Mouse (Mus musculus) lung, embryonic 16.5 days (tissue): ENCODE results near the gene Vrk2. TPM values are rescaled to one million over a fixed set of nuclear protein-coding genes. Genes with fewer than 3 reads are reported as not detected.

Experiments used
- ATAC-seq: fragments of 200-750 bp; cut with Nextera tagmentation; 2 replicates; pipeline ENCODE4 v1.8.0; 2017; ENCODE audit warnings: low read depth, mild to moderate bottlenecking, moderate library complexity
- H3K27ac ChIP-seq: fragments of 300-500 bp; sonication (generic); 2 replicates; pipeline ENCODE4 v1.5.1; 2014; ENCODE audit warnings: mild to moderate bottlenecking, control low read depth, low read length
- H3K27me3 ChIP-seq: fragments of 300-500 bp; sonication (generic); 2 replicates; pipeline ENCODE4 v1.6.1; 2014; ENCODE audit warnings: low read depth, low read length, mixed read lengths; ENCODE audit not compliant: control insufficient read depth, insufficient read depth
- H3K36me3 ChIP-seq: fragments of 300-500 bp; sonication (generic); 2 replicates; pipeline ENCODE4 v1.6.1; 2014; ENCODE audit warnings: low read length; ENCODE audit not compliant: control insufficient read depth, insufficient read depth
- H3K4me1 ChIP-seq: fragments of 300-500 bp; sonication (generic); replicated peaks from 2 replicates; pipeline ENCODE4 v1.6.1; 2014; ENCODE audit warnings: low read length, mixed read lengths; ENCODE audit not compliant: control insufficient read depth, insufficient read depth
- H3K4me2 ChIP-seq: fragments of 300-500 bp; sonication (generic); 2 replicates; pipeline ENCODE4 v1.6.1; 2014; ENCODE audit warnings: low read depth, low read length, control low read depth
- H3K4me3 ChIP-seq: fragments of 300-500 bp; sonication (generic); 2 replicates; pipeline ENCODE4 v1.5.1; 2014; ENCODE audit warnings: mild to moderate bottlenecking, low read length, control low read depth
- H3K9ac ChIP-seq: fragments of 300-500 bp; sonication (generic); 2 replicates; pipeline ENCODE4 v1.6.1; 2014; ENCODE audit warnings: low read length, control low read depth
- H3K9me3 ChIP-seq: fragments of 300-500 bp; sonication (generic); 2 replicates; pipeline ENCODE4 v1.6.1; 2016; ENCODE audit warnings: low read length; ENCODE audit not compliant: control insufficient read depth
- WGBS: fragments of 180-500 bp; shearing (Covaris S2); extraction: QIAGEN DNeasy Blood & Tissue Kit; methylation state at CpG from one replicate; pipeline ENCODE4 v1.1.7; 2014; 5-methylcytosine and 5-hydroxymethylcytosine counted together
- polyA plus RNA-seq: library from polyadenylated mRNA; unstranded; fragments of >200 nt; fragmentation: Nextera tagmentation; extraction: Ambion mirVana; gene quantifications from 2 replicates; pipeline ENCODE4 v1.2.1, GENCODE M21; 2015

Vrk2 gene
- polyA plus RNA-seq, 1 experiment from 2014 or later, result 20.7 TPM

GRCm38 (mm10) chr11:26586367-26587183 is 7.2 kb downstream of the Vrk2 start:
- WGBS, result 78% methylated on average over 6 of the region's 6 CpGs
- no peak overlapping the region for H3K4me2 ChIP-seq
- H3K9ac ChIP-seq, result no peak overlapping the region
- no peaks in the 10 kb centered on the region for H3K4me1 ChIP-seq
- no peaks in the 10 kb centered on the region for H3K9me3 ChIP-seq
- H3K27me3 ChIP-seq, result no peaks in the 10 kb centered on the region
- no peak overlapping the region for H3K4me3 ChIP-seq
- no peak for ATAC-seq
- no peaks in the 10 kb centered on the region; the same call in none of the 2 replicates for H3K36me3 ChIP-seq
- no peak overlapping the region for H3K27ac ChIP-seq

- Histone ChIP-seq H3K27me3 (no peaks in the 10 kb centered on the region), H3K4me2 (no peak overlapping the region), H3K9me3 (no peaks in the 10 kb centered on the region), H3K4me1 (no peaks in the 10 kb centered on the region), H3K27ac (no peak overlapping the region), H3K36me3 (no peaks in the 10 kb centered on the region; the same call in 1 of the 2 replicates), H3K4me3 (no peak overlapping the region), H3K9ac (no peak overlapping the region)
- no peak for ATAC-seq
- WGBS, result 77% methylated on average over 17 of the region's 17 CpGs
Measured at GRCm38 (mm10) chr11:26585409-26586366, 8.1 kb downstream of the Vrk2 start.

GRCm38 (mm10) chr11:26551551-26551950 is 42.2 kb downstream of the Vrk2 start:
- Histone ChIP-seq H3K9ac (no peak overlapping the region), H3K9me3 (no peaks in the 10 kb centered on the region), H3K4me2 (no peak overlapping the region), H3K36me3 (0 out of 2 replicates have a peak, but pooled peaks cover 2% of the 10 kb centered on the region), H3K4me1 (no peaks in the 10 kb centered on the region), H3K27ac (no peak overlapping the region), H3K4me3 (no peak overlapping the region), H3K27me3 (no peaks in the 10 kb centered on the region)
- ATAC-seq, result no peak
- 58% methylated on average over 3 of the region's 3 CpGs for WGBS

- Histone ChIP-seq H3K9me3 (no peaks in the 10 kb centered on the region), H3K4me1 (no peaks in the 10 kb centered on the region), H3K4me2 (no peak overlapping the region), H3K27ac (no peak overlapping the region), H3K9ac (no peak overlapping the region), H3K36me3 (0 out of 2 replicates have a peak, but pooled peaks cover 3% of the 10 kb centered on the region), H3K27me3 (no peaks in the 10 kb centered on the region), H3K4me3 (no peak overlapping the region)
- 88% methylated on average over 5 of the region's 5 CpGs for WGBS
- ATAC-seq, result no peak
Measured at GRCm38 (mm10) chr11:26537816-26538215, 56.0 kb downstream of the Vrk2 start.

GRCm38 (mm10) chr11:26533828-26534119 is 60.0 kb downstream of the Vrk2 start:
- no peaks in the 10 kb centered on the region for H3K9me3 ChIP-seq
- no peak for ATAC-seq
- no peak overlapping the region for H3K4me3 ChIP-seq
- no peaks in the 10 kb centered on the region for H3K4me1 ChIP-seq
- no peak overlapping the region for H3K27ac ChIP-seq
- no peak overlapping the region for H3K9ac ChIP-seq
- H3K27me3 ChIP-seq, result no peaks in the 10 kb centered on the region
- H3K4me2 ChIP-seq, result no peak overlapping the region
- 0 out of 2 replicates have a peak, but pooled peaks cover 3% of the 10 kb centered on the region for H3K36me3 ChIP-seq

- 0 out of 2 replicates have a peak, but pooled peaks cover 3% of the 10 kb centered on the region for H3K36me3 ChIP-seq
- no peak for ATAC-seq
- no peak overlapping the region for H3K9ac ChIP-seq
- WGBS, result 80% methylated on average over 5 of the region's 5 CpGs
- H3K27ac ChIP-seq, result no peak overlapping the region
- H3K4me3 ChIP-seq, result no peak overlapping the region
- no peaks in the 10 kb centered on the region for H3K4me1 ChIP-seq
- H3K9me3 ChIP-seq, result no peaks in the 10 kb centered on the region
- no peak overlapping the region for H3K4me2 ChIP-seq
- no peaks in the 10 kb centered on the region for H3K27me3 ChIP-seq
Measured at GRCm38 (mm10) chr11:26532994-26533827, 60.6 kb downstream of the Vrk2 start.

GRCm38 (mm10) chr11:26526861-26527260 is 66.9 kb downstream of the Vrk2 start:
- Histone ChIP-seq H3K9ac (no peak overlapping the region), H3K4me1 (no peaks in the 10 kb centered on the region), H3K27ac (no peak overlapping the region), H3K4me2 (no peak overlapping the region), H3K9me3 (no peaks in the 10 kb centered on the region), H3K27me3 (no peaks in the 10 kb centered on the region), H3K36me3 (peaks cover 2% of the 10 kb centered on the region; the same call in 1 of the 2 replicates), H3K4me3 (no peak overlapping the region)
- ATAC-seq, result no peak
- WGBS, result 87% methylated on average over 2 of the region's 2 CpGs

- no peak overlapping the region for H3K4me3 ChIP-seq
- WGBS, result 61% methylated on average over 3 of the region's 3 CpGs
- H3K4me2 ChIP-seq, result no peak overlapping the region
- no peak overlapping the region for H3K27ac ChIP-seq
- H3K9ac ChIP-seq, result no peak overlapping the region
- no peaks in the 10 kb centered on the region for H3K27me3 ChIP-seq
- no peaks in the 10 kb centered on the region for H3K9me3 ChIP-seq
- H3K4me1 ChIP-seq, result no peaks in the 10 kb centered on the region
- peak; percentile 36 for ATAC-seq
- H3K36me3 ChIP-seq, result no peaks in the 10 kb centered on the region
Measured at GRCm38 (mm10) chr11:26518991-26519390, 74.8 kb downstream of the Vrk2 start.
